Mouse (Mus musculus) thymus, adult 2 months (tissue): ENCODE results near the gene Dgkh.

Source experiments
- CTCF ChIP-seq: fragments of 200-500 bp; IDR thresholded peaks from 2 replicates; pipeline ENCODE4 v1.5.1; 2012; ENCODE audit warnings: mild to moderate bottlenecking, control low read depth, low read length, moderate library complexity, borderline replicate concordance; ENCODE audit not compliant: control insufficient read depth, poor library complexity, insufficient read depth; ENCODE audit errors: extremely low read depth
- POLR2A ChIP-seq: fragments of 200-500 bp; IDR thresholded peaks from 2 replicates; pipeline ENCODE4 v1.6.1; 2012; ENCODE audit warnings: mild to moderate bottlenecking, low read length, control low read depth, moderate library complexity; ENCODE audit not compliant: control insufficient read depth, poor library complexity, insufficient read depth; ENCODE audit errors: extremely low read depth

DNA sequence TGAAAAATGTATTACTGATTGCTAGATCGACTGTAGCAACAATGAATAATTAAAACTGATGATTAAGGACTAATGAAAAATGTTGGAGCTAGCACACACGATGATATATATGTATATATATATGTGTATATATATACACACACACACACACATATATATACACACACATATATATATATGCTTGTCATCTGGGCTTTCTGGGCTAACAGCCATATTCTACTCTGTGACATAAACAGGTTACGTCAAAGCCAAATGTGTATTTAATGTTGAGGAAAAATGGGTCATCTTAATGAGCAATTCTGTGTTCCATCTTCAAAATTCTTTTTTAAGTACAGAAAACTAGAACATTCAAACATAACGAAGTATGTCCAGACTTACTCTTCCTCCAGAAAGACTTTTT lies 30.5 kb downstream of the Dgkh start:
- no peak for TF ChIP-seq POLR2A
- no peak for TF ChIP-seq CTCF
